Mouse (Mus musculus) olfactory bulb, adult 2 months (tissue): ENCODE measurements around the gene Rab5a.

Experiments used
- CTCF ChIP-seq: fragments of 200-500 bp; IDR thresholded peaks from 2 replicates; pipeline ENCODE4 v1.5.1; 2012; ENCODE audit warnings: low read depth, mild to moderate bottlenecking, low read length, moderate library complexity; ENCODE audit not compliant: insufficient read depth
- POLR2A ChIP-seq: fragments of 200-500 bp; IDR thresholded peaks from 2 replicates; pipeline ENCODE4 v1.6.1; 2012; ENCODE audit warnings: mild to moderate bottlenecking, low read depth, low read length, moderate library complexity; ENCODE audit not compliant: insufficient read depth

DNA sequence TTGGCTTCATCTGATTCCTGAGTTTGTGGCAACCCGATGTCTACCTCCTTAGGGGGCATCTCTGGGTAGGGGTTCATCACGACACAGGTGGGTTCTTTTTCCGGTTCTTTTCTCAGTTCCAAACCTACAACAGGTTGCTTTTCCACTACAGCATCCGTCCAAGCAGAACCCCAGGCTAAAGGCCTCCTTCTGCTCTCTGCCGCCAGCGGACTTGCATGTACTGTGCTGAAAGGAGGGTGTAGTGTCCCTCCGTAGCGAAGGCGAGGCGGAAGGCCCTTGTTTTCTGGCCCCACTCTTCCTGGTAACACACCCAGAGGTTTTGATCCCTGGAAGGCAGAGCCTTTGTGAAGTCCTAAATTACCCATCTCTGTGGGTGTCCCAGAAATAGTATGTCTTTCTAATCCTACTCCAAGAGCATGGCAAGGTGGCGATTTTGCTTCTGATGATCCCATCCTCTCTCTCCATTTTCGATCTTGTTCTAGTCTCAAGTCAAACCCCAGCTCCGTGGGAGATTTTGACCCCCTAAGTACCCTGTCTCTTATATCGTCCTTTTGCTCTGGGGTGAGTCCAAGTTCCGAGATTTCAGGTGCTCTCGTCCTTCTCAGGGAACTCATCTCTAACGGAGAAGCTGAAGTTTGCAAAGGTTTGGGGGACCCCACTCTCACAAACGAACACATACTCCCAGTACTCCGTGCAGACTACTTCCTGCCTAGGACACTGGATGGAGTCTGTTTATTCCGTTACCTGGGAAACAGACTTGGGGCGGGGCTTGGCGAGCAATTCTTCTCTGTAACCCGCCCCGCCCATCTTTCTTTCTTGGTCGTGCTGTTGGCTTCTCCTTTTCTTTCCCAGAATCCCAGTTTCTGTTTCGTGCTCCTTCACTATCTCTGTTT, 16.2 kb upstream of the Rab5a start, which contains the start of gene Efhb:
- TF ChIP-seq CTCF, result no peak
- no peak for TF ChIP-seq POLR2A
